Mouse (Mus musculus): Measurements from ENCODE around the gene Lrrtm4. TPM values are rescaled to one million over a fixed set of nuclear protein-coding genes. Genes with fewer than 3 reads are reported as not detected.

Lrrtm4 gene
- polyA plus RNA-seq, 1 experiment = 0.08 TPM

GRCm38 (mm10) chr6:80264584-80264983, 245.9 kb downstream of the Lrrtm4 start:
- Histone ChIP-seq H3K36me3 (ENCODE audit: control insufficient read depth, insufficient read depth) (no peaks in the 10 kb centered on the region), H3ac (ENCODE audit: control insufficient read depth, insufficient read length) (no peak overlapping the region), H3K4me3 (no peak overlapping the region), H3K79me2 (ENCODE audit: control insufficient read depth, insufficient read depth) (no peaks in the 10 kb centered on the region), H3K4me2 (ENCODE audit: low read depth) (no peak overlapping the region), H3K27me3 (ENCODE audit: control insufficient read depth, insufficient read depth, insufficient read length) (no peaks in the 10 kb centered on the region)
- TF ChIP-seq CEBPB (IDR thresholded peaks at IDR 0.05; ENCODE audit: insufficient read depth, poor library complexity, severe bottlenecking) (no peak), MAX (IDR thresholded peaks at IDR 0.05; ENCODE audit: low read depth) (no peak), SRF (IDR thresholded peaks at IDR 0.05; ENCODE audit: control insufficient read depth, insufficient read length, low read depth) (no peak), MYOG (IDR thresholded peaks at IDR 0.05; ENCODE audit: control insufficient read depth in 1 of 3, insufficient read depth in 1 of 3, insufficient read length in 2 of 3, low read depth in 2 of 3) (no peak), REST (IDR thresholded peaks at IDR 0.05; ENCODE audit: insufficient read depth, insufficient read length) (no peak), E2F4 (IDR thresholded peaks at IDR 0.05; ENCODE audit: insufficient read depth) (no peak), POLR2A (IDR thresholded peaks at IDR 0.05; ENCODE audit: insufficient read length, low read depth) (no peak), POLR2AphosphoS2 (IDR thresholded peaks at IDR 0.05; ENCODE audit: insufficient read length, low read depth) (no peak), TCF12 (IDR thresholded peaks at IDR 0.05; ENCODE audit: insufficient read depth, poor library complexity, severe bottlenecking) (no peak), USF1 (IDR thresholded peaks at IDR 0.05; ENCODE audit: low read depth) (no peak), MYOD1 (IDR thresholded peaks at IDR 0.05; ENCODE audit: control insufficient read depth in 1 of 3, insufficient read length in 2 of 3, low read depth in 2 of 3) (no peak)

GRCm38 (mm10) chr6:80265746-80266145, 247.1 kb downstream of the Lrrtm4 start:
- H3K27me3 ChIP-seq (ENCODE audit: control insufficient read depth, insufficient read depth, insufficient read length) = no peaks in the 10 kb centered on the region
- H3ac ChIP-seq (ENCODE audit: control insufficient read depth, insufficient read length) = no peak overlapping the region
- no peak overlapping the region for H3K4me2 ChIP-seq (ENCODE audit: low read depth)
- H3K36me3 ChIP-seq (ENCODE audit: control insufficient read depth, insufficient read depth) = no peaks in the 10 kb centered on the region
- TF ChIP-seq POLR2A (IDR thresholded peaks at IDR 0.05; ENCODE audit: insufficient read length, low read depth) (no peak), USF1 (IDR thresholded peaks at IDR 0.05; ENCODE audit: low read depth) (no peak), MYOD1 (IDR thresholded peaks at IDR 0.05; ENCODE audit: control insufficient read depth in 1 of 3, insufficient read length in 2 of 3, low read depth in 2 of 3) (no peak), SRF (IDR thresholded peaks at IDR 0.05; ENCODE audit: control insufficient read depth, insufficient read length, low read depth) (no peak), MYOG (IDR thresholded peaks at IDR 0.05; ENCODE audit: control insufficient read depth in 1 of 3, insufficient read depth in 1 of 3, insufficient read length in 2 of 3, low read depth in 2 of 3) (no peak), CEBPB (IDR thresholded peaks at IDR 0.05; ENCODE audit: insufficient read depth, poor library complexity, severe bottlenecking) (no peak), TCF3 (IDR thresholded peaks at IDR 0.05; ENCODE audit: insufficient read length, low read depth) (no peak), MAX (IDR thresholded peaks at IDR 0.05; ENCODE audit: low read depth) (no peak), TCF12 (IDR thresholded peaks at IDR 0.05; ENCODE audit: insufficient read depth, poor library complexity, severe bottlenecking) (no peak), E2F4 (IDR thresholded peaks at IDR 0.05; ENCODE audit: insufficient read depth) (no peak), REST (IDR thresholded peaks at IDR 0.05; ENCODE audit: insufficient read depth, insufficient read length) (no peak)
- H3K4me3 ChIP-seq = no peak overlapping the region
- no peaks in the 10 kb centered on the region for H3K79me2 ChIP-seq (ENCODE audit: control insufficient read depth, insufficient read depth)

GRCm38 (mm10) chr6:80286968-80287367, 268.3 kb downstream of the Lrrtm4 start:
- Histone ChIP-seq H3K27me3 (ENCODE audit: control insufficient read depth, insufficient read depth, insufficient read length) (no peaks in the 10 kb centered on the region), H3K4me3 (no peak overlapping the region), H3ac (ENCODE audit: control insufficient read depth, insufficient read length) (no peak overlapping the region), H3K4me2 (ENCODE audit: low read depth) (no peak overlapping the region), H3K36me3 (ENCODE audit: control insufficient read depth, insufficient read depth) (no peaks in the 10 kb centered on the region), H3K79me2 (ENCODE audit: control insufficient read depth, insufficient read depth) (no peaks in the 10 kb centered on the region)
- TF ChIP-seq CEBPB (IDR thresholded peaks at IDR 0.05; ENCODE audit: insufficient read depth, poor library complexity, severe bottlenecking) = no peak
- no peak for TF ChIP-seq E2F4 (IDR thresholded peaks at IDR 0.05; ENCODE audit: insufficient read depth)
- TF ChIP-seq MAX (IDR thresholded peaks at IDR 0.05; ENCODE audit: low read depth) = no peak
- no peak for TF ChIP-seq USF1 (IDR thresholded peaks at IDR 0.05; ENCODE audit: low read depth)
- TF ChIP-seq TCF12 (IDR thresholded peaks at IDR 0.05; ENCODE audit: insufficient read depth, poor library complexity, severe bottlenecking) = no peak
- TF ChIP-seq POLR2AphosphoS2 (IDR thresholded peaks at IDR 0.05; ENCODE audit: insufficient read length, low read depth) = no peak
- TF ChIP-seq TCF3 (IDR thresholded peaks at IDR 0.05; ENCODE audit: insufficient read length, low read depth) = no peak
- TF ChIP-seq POLR2A (IDR thresholded peaks at IDR 0.05; ENCODE audit: insufficient read length, low read depth) = no peak
- TF ChIP-seq MYOD1 (IDR thresholded peaks at IDR 0.05; ENCODE audit: control insufficient read depth in 1 of 3, insufficient read length in 2 of 3, low read depth in 2 of 3) = no peak
- TF ChIP-seq REST (IDR thresholded peaks at IDR 0.05; ENCODE audit: insufficient read depth, insufficient read length) = no peak
- no peak for TF ChIP-seq MYOG (IDR thresholded peaks at IDR 0.05; ENCODE audit: control insufficient read depth in 1 of 3, insufficient read depth in 1 of 3, insufficient read length in 2 of 3, low read depth in 2 of 3)
- TF ChIP-seq SRF (IDR thresholded peaks at IDR 0.05; ENCODE audit: control insufficient read depth, insufficient read length, low read depth) = no peak

- Histone ChIP-seq H3K27me3 (ENCODE audit: control insufficient read depth, insufficient read depth, insufficient read length) (no peaks in the 10 kb centered on the region), H3K4me3 (no peak overlapping the region), H3K79me2 (ENCODE audit: control insufficient read depth, insufficient read depth) (no peaks in the 10 kb centered on the region), H3ac (ENCODE audit: control insufficient read depth, insufficient read length) (no peak overlapping the region), H3K4me2 (ENCODE audit: low read depth) (no peak overlapping the region), H3K36me3 (ENCODE audit: control insufficient read depth, insufficient read depth) (no peaks in the 10 kb centered on the region)
- TF ChIP-seq POLR2AphosphoS2 (IDR thresholded peaks at IDR 0.05; ENCODE audit: insufficient read length, low read depth) (no peak), POLR2A (IDR thresholded peaks at IDR 0.05; ENCODE audit: insufficient read length, low read depth) (no peak), MAX (IDR thresholded peaks at IDR 0.05; ENCODE audit: low read depth) (no peak), USF1 (IDR thresholded peaks at IDR 0.05; ENCODE audit: low read depth) (no peak), CEBPB (IDR thresholded peaks at IDR 0.05; ENCODE audit: insufficient read depth, poor library complexity, severe bottlenecking) (no peak)
These were observed 283.2 kb downstream of the Lrrtm4 start for GRCm38 (mm10) chr6:80301871-80302270.

- Histone ChIP-seq H3K27me3 (ENCODE audit: control insufficient read depth, insufficient read depth, insufficient read length) (no peaks in the 10 kb centered on the region), H3K4me2 (ENCODE audit: low read depth) (no peak overlapping the region), H3K79me2 (ENCODE audit: control insufficient read depth, insufficient read depth) (no peaks in the 10 kb centered on the region), H3K4me3 (no peak overlapping the region), H3ac (ENCODE audit: control insufficient read depth, insufficient read length) (no peak overlapping the region), H3K36me3 (ENCODE audit: control insufficient read depth, insufficient read depth) (no peaks in the 10 kb centered on the region)
- TF ChIP-seq REST (IDR thresholded peaks at IDR 0.05; ENCODE audit: insufficient read depth, insufficient read length) (no peak), MYOG (IDR thresholded peaks at IDR 0.05; ENCODE audit: control insufficient read depth in 1 of 3, insufficient read depth in 1 of 3, insufficient read length in 2 of 3, low read depth in 2 of 3) (no peak), E2F4 (IDR thresholded peaks at IDR 0.05; ENCODE audit: insufficient read depth) (no peak), USF1 (IDR thresholded peaks at IDR 0.05; ENCODE audit: low read depth) (no peak), POLR2A (IDR thresholded peaks at IDR 0.05; ENCODE audit: insufficient read length, low read depth) (no peak), SRF (IDR thresholded peaks at IDR 0.05; ENCODE audit: control insufficient read depth, insufficient read length, low read depth) (no peak), TCF3 (IDR thresholded peaks at IDR 0.05; ENCODE audit: insufficient read length, low read depth) (no peak), POLR2AphosphoS2 (IDR thresholded peaks at IDR 0.05; ENCODE audit: insufficient read length, low read depth) (no peak), TCF12 (IDR thresholded peaks at IDR 0.05; ENCODE audit: insufficient read depth, poor library complexity, severe bottlenecking) (no peak), MYOD1 (IDR thresholded peaks at IDR 0.05; ENCODE audit: control insufficient read depth in 1 of 3, insufficient read length in 2 of 3, low read depth in 2 of 3) (no peak), MAX (IDR thresholded peaks at IDR 0.05; ENCODE audit: low read depth) (no peak), CEBPB (IDR thresholded peaks at IDR 0.05; ENCODE audit: insufficient read depth, poor library complexity, severe bottlenecking) (no peak)
These were observed 284.9 kb downstream of the Lrrtm4 start for GRCm38 (mm10) chr6:80303568-80303967.
